Mouse (Mus musculus): ENCODE measurements around the gene Lpar3. TPM values are rescaled to one million over a fixed set of nuclear protein-coding genes. Genes with fewer than 3 reads are reported as not detected.

Lpar3 gene
- polyA plus RNA-seq, 1 experiment from 2014 or later: 2.4 TPM

- Histone ChIP-seq H3K9me3 (ENCODE audit: control insufficient read depth, low read length) (no peaks in the 10 kb centered on the region), H3K4me1 (ENCODE audit: control insufficient read depth, insufficient read depth, low read length) (no peaks in the 10 kb centered on the region), H3K9ac (ENCODE audit: low read length) (no peak overlapping the region), H3K4me2 (ENCODE audit: low read depth) (no peak overlapping the region), H3K36me3 (ENCODE audit: control insufficient read depth, insufficient read depth, low read length) (no peaks in the 10 kb centered on the region), H3K27ac (ENCODE audit: low read depth, low read length) (no peak overlapping the region), H3K27me3 (ENCODE audit: control insufficient read depth, insufficient read depth, low read length) (peaks cover 13% of the 10 kb centered on the region), H3K4me3 (ENCODE audit: low read depth, low read length) (no peak overlapping the region)
- 96% methylated on average over 3 of the region's 3 CpGs for WGBS
- DNase-seq (ENCODE audit: low spot score): no peak
- no peak for ATAC-seq (ENCODE audit: insufficient read depth, low FRiP score, low TSS enrichment)
Observed at GRCm38 (mm10) chr3:146216561-146216960, 4.2 kb upstream of the Lpar3 start.

GRCm38 (mm10) chr3:146224271-146224670 is 3.5 kb downstream of the Lpar3 start:
- no peak for ATAC-seq (ENCODE audit: insufficient read depth, low FRiP score, low TSS enrichment)
- H3K4me1 ChIP-seq (ENCODE audit: control insufficient read depth, insufficient read depth, low read length): no peaks in the 10 kb centered on the region
- 76% methylated on average over 4 of the region's 4 CpGs for WGBS
- H3K9ac ChIP-seq (ENCODE audit: low read length): no peak overlapping the region
- H3K36me3 ChIP-seq (ENCODE audit: control insufficient read depth, insufficient read depth, low read length): no peaks in the 10 kb centered on the region
- no peak overlapping the region for H3K4me2 ChIP-seq (ENCODE audit: low read depth)
- no peaks in the 10 kb centered on the region for H3K9me3 ChIP-seq (ENCODE audit: control insufficient read depth, low read length)
- H3K4me3 ChIP-seq (ENCODE audit: low read depth, low read length): no peak overlapping the region
- no peak for DNase-seq (ENCODE audit: low spot score)
- H3K27ac ChIP-seq (ENCODE audit: low read depth, low read length): no peak overlapping the region
- H3K27me3 ChIP-seq (ENCODE audit: control insufficient read depth, insufficient read depth, low read length): peaks cover 19% of the 10 kb centered on the region

GRCm38 (mm10) chr3:146225061-146225761 is 4.4 kb downstream of the Lpar3 start:
- ATAC-seq (ENCODE audit: insufficient read depth, low FRiP score, low TSS enrichment): no peak
- Histone ChIP-seq H3K36me3 (ENCODE audit: control insufficient read depth, insufficient read depth, low read length) (no peaks in the 10 kb centered on the region), H3K4me2 (ENCODE audit: low read depth) (no peak overlapping the region), H3K4me3 (ENCODE audit: low read depth, low read length) (no peak overlapping the region), H3K4me1 (ENCODE audit: control insufficient read depth, insufficient read depth, low read length) (no peaks in the 10 kb centered on the region), H3K9me3 (ENCODE audit: control insufficient read depth, low read length) (no peaks in the 10 kb centered on the region), H3K27me3 (ENCODE audit: control insufficient read depth, insufficient read depth, low read length) (peaks cover 19% of the 10 kb centered on the region), H3K9ac (ENCODE audit: low read length) (no peak overlapping the region), H3K27ac (ENCODE audit: low read depth, low read length) (no peak overlapping the region)
- no peak for DNase-seq (ENCODE audit: low spot score)
- WGBS: 76% methylated on average over 7 of the region's 7 CpGs

- DNase-seq (ENCODE audit: low spot score) (no peak), ATAC-seq (ENCODE audit: insufficient read depth, low FRiP score, low TSS enrichment) (no peak)
- Histone ChIP-seq H3K4me3 (ENCODE audit: low read depth, low read length) (no peak overlapping the region), H3K27me3 (ENCODE audit: control insufficient read depth, insufficient read depth, low read length) (no peaks in the 10 kb centered on the region), H3K4me1 (ENCODE audit: control insufficient read depth, insufficient read depth, low read length) (no peaks in the 10 kb centered on the region), H3K9ac (ENCODE audit: low read length) (no peak overlapping the region), H3K27ac (ENCODE audit: low read depth, low read length) (no peak overlapping the region), H3K36me3 (ENCODE audit: control insufficient read depth, insufficient read depth, low read length) (no peaks in the 10 kb centered on the region), H3K9me3 (ENCODE audit: control insufficient read depth, low read length) (no peaks in the 10 kb centered on the region), H3K4me2 (ENCODE audit: low read depth) (no peak overlapping the region)
- WGBS: 52% methylated on average over 3 of the region's 3 CpGs
Observed at GRCm38 (mm10) chr3:146227427-146227826, 6.7 kb downstream of the Lpar3 start.

- Histone ChIP-seq H3K9me3 (ENCODE audit: control insufficient read depth, low read length) (no peaks in the 10 kb centered on the region), H3K4me2 (ENCODE audit: low read depth) (no peak overlapping the region), H3K4me1 (ENCODE audit: control insufficient read depth, insufficient read depth, low read length) (no peaks in the 10 kb centered on the region), H3K4me3 (ENCODE audit: low read depth, low read length) (no peak overlapping the region), H3K36me3 (ENCODE audit: control insufficient read depth, insufficient read depth, low read length) (no peaks in the 10 kb centered on the region), H3K9ac (ENCODE audit: low read length) (no peak overlapping the region), H3K27ac (ENCODE audit: low read depth, low read length) (no peak overlapping the region), H3K27me3 (ENCODE audit: control insufficient read depth, insufficient read depth, low read length) (no peaks in the 10 kb centered on the region)
- DNase-seq (ENCODE audit: low spot score) (no peak), ATAC-seq (ENCODE audit: insufficient read depth, low FRiP score, low TSS enrichment) (no peak)
- WGBS: 75% methylated on average over 13 of the region's 13 CpGs
Observed at GRCm38 (mm10) chr3:146228559-146229310, 8.0 kb downstream of the Lpar3 start.

GRCm38 (mm10) chr3:146232708-146233107 is 11.9 kb downstream of the Lpar3 start:
- Histone ChIP-seq H3K36me3 (ENCODE audit: control insufficient read depth, insufficient read depth, low read length) (no peaks in the 10 kb centered on the region), H3K4me1 (ENCODE audit: control insufficient read depth, insufficient read depth, low read length) (no peaks in the 10 kb centered on the region), H3K4me3 (ENCODE audit: low read depth, low read length) (no peak overlapping the region), H3K4me2 (ENCODE audit: low read depth) (no peak overlapping the region), H3K9me3 (ENCODE audit: control insufficient read depth, low read length) (no peaks in the 10 kb centered on the region), H3K9ac (ENCODE audit: low read length) (no peak overlapping the region), H3K27me3 (ENCODE audit: control insufficient read depth, insufficient read depth, low read length) (no peaks in the 10 kb centered on the region), H3K27ac (ENCODE audit: low read depth, low read length) (no peak overlapping the region)
- WGBS: 67% methylated on average over 7 of the region's 7 CpGs
- DNase-seq (ENCODE audit: low spot score) (no peak), ATAC-seq (ENCODE audit: insufficient read depth, low FRiP score, low TSS enrichment) (no peak)

- H3K27me3 ChIP-seq (ENCODE audit: control insufficient read depth, insufficient read depth, low read length): no peaks in the 10 kb centered on the region
- no peak overlapping the region for H3K27ac ChIP-seq (ENCODE audit: low read depth, low read length)
- no peak overlapping the region for H3K4me3 ChIP-seq (ENCODE audit: low read depth, low read length)
- DNase-seq (ENCODE audit: low spot score): no peak
- no peaks in the 10 kb centered on the region for H3K4me1 ChIP-seq (ENCODE audit: control insufficient read depth, insufficient read depth, low read length)
- 67% methylated on average over 4 of the region's 4 CpGs for WGBS
- H3K4me2 ChIP-seq (ENCODE audit: low read depth): no peak overlapping the region
- H3K36me3 ChIP-seq (ENCODE audit: control insufficient read depth, insufficient read depth, low read length): no peaks in the 10 kb centered on the region
- H3K9me3 ChIP-seq (ENCODE audit: control insufficient read depth, low read length): no peaks in the 10 kb centered on the region
- H3K9ac ChIP-seq (ENCODE audit: low read length): no peak overlapping the region
- no peak for ATAC-seq (ENCODE audit: insufficient read depth, low FRiP score, low TSS enrichment)
Observed at GRCm38 (mm10) chr3:146233741-146234140, 13.0 kb downstream of the Lpar3 start.

GRCm38 (mm10) chr3:146234530-146234929 is 13.8 kb downstream of the Lpar3 start:
- no peak overlapping the region for H3K9ac ChIP-seq (ENCODE audit: low read length)
- H3K36me3 ChIP-seq (ENCODE audit: control insufficient read depth, insufficient read depth, low read length): no peaks in the 10 kb centered on the region
- DNase-seq (ENCODE audit: low spot score) (no peak), ATAC-seq (ENCODE audit: insufficient read depth, low FRiP score, low TSS enrichment) (no peak)
- H3K27me3 ChIP-seq (ENCODE audit: control insufficient read depth, insufficient read depth, low read length): no peaks in the 10 kb centered on the region
- H3K9me3 ChIP-seq (ENCODE audit: control insufficient read depth, low read length): no peaks in the 10 kb centered on the region
- H3K4me3 ChIP-seq (ENCODE audit: low read depth, low read length): no peak overlapping the region
- H3K4me1 ChIP-seq (ENCODE audit: control insufficient read depth, insufficient read depth, low read length): no peaks in the 10 kb centered on the region
- H3K4me2 ChIP-seq (ENCODE audit: low read depth): no peak overlapping the region
- 75% methylated on average over 10 of the region's 10 CpGs for WGBS
- no peak overlapping the region for H3K27ac ChIP-seq (ENCODE audit: low read depth, low read length)

- H3K4me1 ChIP-seq (ENCODE audit: control insufficient read depth, insufficient read depth, low read length): no peaks in the 10 kb centered on the region
- no peaks in the 10 kb centered on the region for H3K27me3 ChIP-seq (ENCODE audit: control insufficient read depth, insufficient read depth, low read length)
- H3K9ac ChIP-seq (ENCODE audit: low read length): no peak overlapping the region
- 33% methylated on average over 8 of the region's 8 CpGs for WGBS
- ATAC-seq (ENCODE audit: insufficient read depth, low FRiP score, low TSS enrichment): peak; percentile 48; the same call in 1 of the 2 replicates
- H3K36me3 ChIP-seq (ENCODE audit: control insufficient read depth, insufficient read depth, low read length): no peaks in the 10 kb centered on the region
- DNase-seq (ENCODE audit: low spot score): peak; percentile 40
- no peaks in the 10 kb centered on the region for H3K9me3 ChIP-seq (ENCODE audit: control insufficient read depth, low read length)
- no peak overlapping the region for H3K4me3 ChIP-seq (ENCODE audit: low read depth, low read length)
- no peak overlapping the region for H3K4me2 ChIP-seq (ENCODE audit: low read depth)
- no peak overlapping the region for H3K27ac ChIP-seq (ENCODE audit: low read depth, low read length)
Observed at GRCm38 (mm10) chr3:146236280-146236679, 15.5 kb downstream of the Lpar3 start.
